Mouse (Mus musculus) lung, postnatal 0 days (tissue): Measurements from ENCODE around the gene Rab21. TPM values are rescaled to one million over a fixed set of nuclear protein-coding genes. Genes with fewer than 3 reads are reported as not detected.

Source experiments
- ATAC-seq: fragments of 200-750 bp; cut with Nextera tagmentation; 2 replicates; pipeline ENCODE4 v1.8.0; 2017; ENCODE audit warnings: moderate library complexity
- DNase-seq: peaks from one replicate; pipeline ENCODE4 v3.0.0-alpha.2; 2016; ENCODE audit warnings: low spot score
- H3K27ac ChIP-seq: fragments of 300-500 bp; sonication (generic); 2 replicates; pipeline ENCODE4 v1.5.1; 2014; ENCODE audit warnings: antibody characterized with exemption, mild to moderate bottlenecking, low read length, mixed read lengths
- H3K27me3 ChIP-seq: fragments of 300-500 bp; sonication (generic); replicated peaks from 2 replicates; pipeline ENCODE4 v1.6.1; 2014; ENCODE audit warnings: low read length, mixed read lengths; ENCODE audit not compliant: insufficient read depth
- H3K36me3 ChIP-seq: fragments of 300-500 bp; sonication (generic); 2 replicates; pipeline ENCODE4 v1.6.1; 2014; ENCODE audit warnings: low read length, mixed read lengths; ENCODE audit not compliant: insufficient read depth
- H3K4me1 ChIP-seq: fragments of 300-500 bp; sonication (generic); 2 replicates; pipeline ENCODE4 v1.6.1; 2014; ENCODE audit warnings: antibody characterized with exemption, low read depth, low read length, mixed read lengths; ENCODE audit not compliant: insufficient read depth
- H3K4me2 ChIP-seq: fragments of 300-500 bp; sonication (generic); replicated peaks from 2 replicates; pipeline ENCODE4 v1.6.1; 2014; ENCODE audit warnings: low read depth, mild to moderate bottlenecking, low read length, moderate library complexity, mixed read lengths
- H3K4me3 ChIP-seq: fragments of 300-500 bp; sonication (generic); 2 replicates; pipeline ENCODE4 v1.5.1; 2014; ENCODE audit warnings: low read depth, low read length
- H3K9ac ChIP-seq: fragments of 300-500 bp; sonication (generic); replicated peaks from 2 replicates; pipeline ENCODE4 v1.6.1; 2014; ENCODE audit warnings: low read depth, mild to moderate bottlenecking
- H3K9me3 ChIP-seq: fragments of 300-500 bp; sonication (generic); 2 replicates; pipeline ENCODE4 v1.6.1; 2016; ENCODE audit warnings: low read length, mixed read lengths
- CTCF ChIP-seq: IDR thresholded peaks from 2 replicates; pipeline ENCODE4 v1.5.1; 2016; ENCODE audit warnings: antibody characterized with exemption, mild to moderate bottlenecking
- EP300 ChIP-seq: IDR thresholded peaks from 2 replicates; pipeline ENCODE4 v1.6.1; 2016; ENCODE audit warnings: antibody characterized with exemption, mild to moderate bottlenecking, control low read depth
- WGBS: fragments of 180-500 bp; shearing (Covaris S2); extraction: QIAGEN DNeasy Blood & Tissue Kit; methylation state at CpG from one replicate; pipeline ENCODE4 v1.1.7; 2014; 5-methylcytosine and 5-hydroxymethylcytosine counted together
- polyA plus RNA-seq: library from polyadenylated mRNA; unstranded; fragments of >200 nt; fragmentation: Nextera tagmentation; extraction: Ambion mirVana; gene quantifications from 2 replicates; pipeline ENCODE4 v1.2.1, GENCODE M21; 2015

The Rab21 gene
- polyA plus RNA-seq, 1 experiment from 2014 or later, result 9.1 TPM

DNA sequence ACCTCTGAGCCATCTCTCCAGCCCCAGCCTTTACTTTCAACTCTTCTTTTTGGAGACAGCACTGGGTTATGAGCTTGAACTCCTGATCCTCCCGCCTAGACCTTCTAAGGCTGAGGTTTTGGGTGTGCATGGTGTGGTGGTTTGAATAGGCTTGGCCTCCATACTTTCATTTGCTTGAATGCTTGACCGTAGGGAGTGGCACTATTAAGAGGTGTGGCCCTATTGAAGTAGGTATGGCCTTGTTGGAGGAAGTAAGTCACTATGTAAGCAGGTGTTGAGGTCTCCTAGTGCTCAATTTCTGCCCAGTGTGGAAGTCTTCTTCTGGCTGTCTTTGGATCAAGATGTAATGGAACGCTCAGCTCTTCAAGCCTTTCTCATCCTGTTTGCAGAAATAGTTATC is 54.0 kb downstream of the Rab21 start:
- WGBS, result 76% methylated on average over 3 of the region's 3 CpGs
- H3K4me1 ChIP-seq, result no peaks in the 10 kb centered on the region
- TF ChIP-seq EP300, result no peak
- no peaks in the 10 kb centered on the region for H3K27me3 ChIP-seq
- no peaks in the 10 kb centered on the region for H3K9me3 ChIP-seq
- H3K4me3 ChIP-seq, result no peak overlapping the region
- DNase-seq, result no peak
- H3K36me3 ChIP-seq, result no peaks in the 10 kb centered on the region
- H3K9ac ChIP-seq, result no peak overlapping the region
- H3K4me2 ChIP-seq, result no peak overlapping the region
- no peak overlapping the region for H3K27ac ChIP-seq
- ATAC-seq, result no peak

DNA sequence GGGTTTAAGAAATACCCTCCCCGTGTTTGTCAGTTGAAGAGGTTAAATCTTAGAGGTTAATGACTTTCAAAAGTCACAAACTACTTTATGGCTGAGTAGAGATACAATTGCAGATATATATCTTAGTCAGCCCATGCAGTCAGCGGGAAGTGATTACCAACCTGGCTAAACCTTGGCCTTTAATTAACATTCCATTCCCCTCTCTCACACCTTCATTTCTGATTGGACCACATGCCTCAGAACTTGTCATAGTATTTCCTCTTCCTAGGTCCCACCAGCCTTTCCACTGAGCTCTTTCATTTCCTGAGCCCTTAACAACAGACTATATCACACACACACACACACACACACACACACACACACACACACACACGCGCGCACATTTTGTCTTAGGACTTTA is 59.2 kb downstream of the Rab21 start:
- no peak overlapping the region for H3K27ac ChIP-seq
- no peaks in the 10 kb centered on the region for H3K36me3 ChIP-seq
- no peak for DNase-seq
- no peak for ATAC-seq
- peaks cover 3% of the 10 kb centered on the region; the same call in 1 of the 2 replicates for H3K4me1 ChIP-seq
- no peaks in the 10 kb centered on the region for H3K9me3 ChIP-seq
- H3K4me3 ChIP-seq, result no peak overlapping the region
- H3K27me3 ChIP-seq, result no peaks in the 10 kb centered on the region
- H3K9ac ChIP-seq, result no peak overlapping the region
- no peak overlapping the region for H3K4me2 ChIP-seq
- WGBS, result 75% methylated on average over 5 of the region's 5 CpGs
- TF ChIP-seq CTCF (no peak), EP300 (no peak)

DNA sequence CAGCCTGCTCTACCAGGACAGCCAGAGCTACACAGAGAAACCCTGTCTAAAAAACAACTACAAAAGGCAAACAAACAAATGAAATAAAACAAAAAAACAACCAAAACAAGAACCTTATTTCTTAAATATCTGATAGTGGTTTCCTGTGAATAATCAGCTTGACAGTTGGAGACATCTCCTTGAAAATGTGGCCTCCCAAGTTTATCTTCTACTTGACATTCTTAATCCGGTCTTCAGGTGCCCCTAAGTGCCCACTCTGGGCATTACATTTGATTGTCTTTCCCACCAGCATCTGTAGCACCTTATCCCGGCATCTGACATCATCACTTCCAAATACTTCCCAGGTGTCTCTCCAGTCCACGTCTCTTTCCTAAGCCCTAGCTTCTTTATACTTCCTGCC is 61.9 kb downstream of the Rab21 start:
- ATAC-seq (no peak), DNase-seq (no peak)
- Histone ChIP-seq H3K4me3 (no peak overlapping the region), H3K36me3 (no peaks in the 10 kb centered on the region), H3K27me3 (no peaks in the 10 kb centered on the region), H3K27ac (no peak overlapping the region), H3K4me1 (peaks cover 3% of the 10 kb centered on the region; the same call in 1 of the 2 replicates), H3K4me2 (no peak overlapping the region), H3K9ac (no peak overlapping the region), H3K9me3 (no peaks in the 10 kb centered on the region)
- no peak for TF ChIP-seq EP300
- TF ChIP-seq CTCF, result no peak
- WGBS, result 42% methylated on average over 3 of the region's 3 CpGs

DNA sequence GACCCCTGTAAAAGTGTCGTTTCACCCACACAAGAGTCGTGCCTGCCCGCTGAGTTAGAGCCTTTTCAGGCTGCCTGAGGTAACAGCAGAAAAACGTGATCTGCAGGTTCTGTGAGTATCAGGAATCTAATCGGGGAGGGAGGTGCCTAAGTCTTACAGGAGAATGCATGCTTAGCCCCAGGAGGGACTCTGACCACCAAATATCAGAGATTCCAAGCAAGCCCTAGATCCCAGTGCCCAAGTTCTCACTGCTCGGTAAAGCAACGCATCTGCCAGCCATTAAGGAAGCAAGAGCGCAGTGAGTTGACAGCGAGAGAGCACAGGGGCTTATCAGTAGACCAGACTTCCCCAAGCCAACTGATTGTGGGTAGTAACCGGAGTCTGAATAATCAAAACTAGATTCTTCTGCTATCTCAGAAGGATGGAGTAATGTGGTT is 63.1 kb downstream of the Rab21 start:
- TF ChIP-seq CTCF (no peak), EP300 (0 out of 2 replicates have a peak, but pooled peaks have one; percentile 40)
- H3K27ac ChIP-seq, result peak overlapping the region; percentile 62
- H3K36me3 ChIP-seq, result no peaks in the 10 kb centered on the region
- peak overlapping the region; percentile 43 for H3K9ac ChIP-seq
- H3K27me3 ChIP-seq, result no peaks in the 10 kb centered on the region
- H3K4me2 ChIP-seq, result peak overlapping the region; percentile 85
- 4% methylated on average over 10 of the region's 10 CpGs for WGBS
- H3K4me1 ChIP-seq, result peaks cover 3% of the 10 kb centered on the region
- peak overlapping the region; percentile 98 for H3K4me3 ChIP-seq
- ATAC-seq (peak; percentile 40), DNase-seq (peak; percentile 83)
- no peaks in the 10 kb centered on the region for H3K9me3 ChIP-seq

DNA sequence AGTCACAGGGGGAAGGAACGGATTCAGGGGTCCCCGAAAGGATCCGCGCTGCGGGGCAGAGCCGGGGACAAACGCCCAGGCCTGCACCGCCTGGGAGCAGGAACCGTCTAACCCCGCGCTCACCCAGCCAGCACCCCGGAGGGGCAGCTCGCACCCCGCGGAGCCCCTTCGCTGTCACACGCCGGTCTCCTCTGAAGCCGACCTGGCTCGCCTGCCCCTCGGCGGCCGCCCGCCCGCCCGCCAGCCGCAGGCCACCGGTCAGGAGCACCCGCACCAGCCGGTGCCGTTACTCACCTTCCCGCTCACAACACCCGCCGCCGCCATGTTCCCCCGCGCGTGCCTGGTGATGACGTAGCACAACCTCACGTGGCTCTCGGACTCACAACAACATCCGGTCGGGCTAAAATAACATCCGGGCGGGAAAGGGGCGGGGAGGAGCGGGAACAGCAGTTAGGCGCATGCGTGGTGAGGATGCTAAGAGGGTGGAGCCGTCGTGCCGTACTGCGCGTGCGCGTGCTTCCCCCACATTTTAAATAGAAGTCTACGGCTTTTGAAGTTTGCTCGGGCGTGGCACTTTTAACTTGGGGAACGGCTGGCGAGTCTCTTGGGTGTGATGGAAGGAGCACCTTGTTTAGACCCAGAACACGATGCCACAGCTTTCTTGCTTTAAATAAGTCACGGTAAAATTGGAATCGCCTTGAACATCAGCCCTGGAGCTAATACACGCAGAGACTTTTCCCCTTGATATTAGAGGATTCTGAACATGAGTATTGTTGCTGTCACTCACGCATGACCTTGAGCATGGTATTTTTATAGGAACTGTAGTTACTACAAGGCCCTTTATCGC is 64.1 kb downstream of the Rab21 start, which contains the start of gene Tbc1d15:
Gene Tbc1d15, minus strand, starts transcription at position 380 of the 847 bp plus-strand sequence.
- peak; percentile 97 for ATAC-seq
- TF ChIP-seq EP300, result no peak
- no peak for TF ChIP-seq CTCF
- H3K9ac ChIP-seq, result peak within 1 kb of the TSS; percentile 82
- peak within 1 kb of the TSS; percentile 98 for H3K4me3 ChIP-seq
- peak within 1 kb of the TSS; percentile 85 for H3K4me2 ChIP-seq
- H3K9me3 ChIP-seq, result no peaks in the 10 kb centered on the region
- DNase-seq, result peak; percentile 100
- H3K27ac ChIP-seq, result peak within 1 kb of the TSS; percentile 92
- under 1% methylated on average over 63 of the region's 67 CpGs for WGBS
- peaks cover 3% of the 10 kb centered on the region for H3K4me1 ChIP-seq
- no peaks in the 10 kb centered on the region for H3K27me3 ChIP-seq
- H3K36me3 ChIP-seq, result no peaks in the 10 kb centered on the region

DNA sequence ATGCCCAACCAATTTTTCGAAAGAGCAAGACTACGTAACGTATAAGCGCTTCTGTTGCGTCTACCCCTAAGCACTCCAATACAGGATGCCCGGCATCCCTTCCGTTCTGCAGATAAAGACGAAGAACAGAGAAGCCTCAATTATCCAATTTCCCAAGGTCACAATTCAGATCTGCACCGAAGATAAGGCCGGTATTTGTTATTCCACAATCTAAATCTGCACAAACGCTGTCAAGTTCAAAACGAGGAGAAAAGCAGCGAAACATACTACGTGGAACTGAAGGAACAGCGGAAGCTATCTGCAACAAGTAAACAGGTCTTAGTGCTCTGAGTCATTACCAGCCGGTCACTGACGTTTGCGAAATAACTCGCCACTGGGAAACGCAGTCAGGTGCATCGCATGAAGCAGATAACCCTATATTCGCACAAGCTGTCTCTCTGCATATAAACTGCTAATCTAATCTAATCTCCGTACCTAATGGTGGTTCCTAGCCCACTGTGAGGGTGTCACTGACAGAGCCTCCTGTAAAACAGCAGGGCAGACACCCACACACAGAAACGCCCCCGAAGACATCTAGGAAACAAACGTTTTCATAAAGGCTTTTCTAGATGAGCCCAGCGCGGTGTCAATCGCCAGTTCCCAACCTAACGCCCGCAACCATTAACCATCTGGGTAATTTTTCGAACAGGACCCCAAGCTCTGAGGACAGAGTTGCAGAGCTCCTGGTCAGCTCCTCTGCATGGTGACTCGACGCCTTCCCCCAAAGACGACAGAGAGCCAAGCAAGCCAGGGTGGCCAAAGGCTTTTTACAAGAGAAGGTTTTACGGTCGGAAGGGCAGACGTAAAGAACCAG is 64.9 kb downstream of the Rab21 start:
- no peaks in the 10 kb centered on the region for H3K27me3 ChIP-seq
- TF ChIP-seq EP300 (no peak), CTCF (no peak)
- no peaks in the 10 kb centered on the region for H3K9me3 ChIP-seq
- H3K4me3 ChIP-seq, result peak overlapping the region; percentile 98
- peak overlapping the region; percentile 85 for H3K4me2 ChIP-seq
- ATAC-seq, result no peak; the same call in 1 of the 2 replicates
- peak; percentile 73 for DNase-seq
- peak overlapping the region; percentile 92 for H3K27ac ChIP-seq
- peaks cover 6% of the 10 kb centered on the region for H3K4me1 ChIP-seq
- peak overlapping the region; percentile 82 for H3K9ac ChIP-seq
- H3K36me3 ChIP-seq, result no peaks in the 10 kb centered on the region
- 19% methylated on average over 33 of the region's 38 CpGs for WGBS
